Mouse (Mus musculus): ENCODE data around the gene 4930539E08Rik.

Gene 4930539E08Rik

DNA sequence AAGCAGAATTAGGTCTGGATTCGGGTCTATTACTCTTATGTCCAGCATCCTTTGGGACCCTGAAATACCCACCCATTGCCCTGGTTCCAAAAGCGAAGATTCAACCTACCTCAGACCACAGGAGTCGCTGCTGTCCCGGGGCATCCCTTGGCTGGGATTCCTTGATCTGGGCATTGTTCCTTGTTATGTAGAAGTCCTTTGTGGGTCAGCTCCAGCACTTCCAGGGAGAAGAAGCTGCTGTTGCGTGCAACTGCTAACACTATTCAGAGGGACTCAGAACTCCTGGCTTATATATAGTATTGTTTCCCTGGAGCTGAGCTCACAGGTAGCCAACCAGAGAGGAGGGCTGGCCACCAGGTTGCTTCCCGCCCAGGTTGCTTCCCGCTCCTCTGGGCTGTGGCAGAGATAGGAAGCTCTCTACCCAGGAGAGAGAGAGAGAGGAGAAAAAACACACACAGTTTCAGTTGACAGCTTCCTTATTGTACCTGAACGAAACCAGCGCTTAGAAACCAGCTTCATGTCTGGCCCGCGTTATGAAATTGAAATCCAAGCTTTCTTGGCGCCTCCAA lies at the start of gene 4930539E08Rik:
4930539E08Rik (minus strand) TSS at position 265 of the 569 bp plus-strand sequence.
- no peak for DNase-seq

DNA sequence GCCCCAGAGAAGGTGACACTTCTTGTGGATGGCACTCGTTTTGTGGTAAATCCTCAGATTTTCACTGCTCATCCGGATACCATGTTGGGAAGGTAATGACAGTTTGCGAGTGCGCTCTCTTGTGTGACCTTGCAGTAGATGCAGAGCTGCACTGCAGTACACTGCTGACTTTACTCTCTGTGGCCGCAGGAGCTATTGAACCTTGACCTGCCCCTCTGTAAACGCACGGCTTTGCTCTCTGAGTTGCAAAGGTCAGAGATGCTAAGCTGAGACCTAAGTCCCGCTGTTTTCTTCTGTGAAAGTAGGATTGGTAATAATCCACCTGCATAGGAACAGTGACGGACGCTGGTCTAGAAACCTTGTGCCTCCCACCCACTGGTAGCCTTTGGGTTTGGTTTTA lies 46.5 kb upstream of the 4930539E08Rik start:
- DNase-seq: peak; percentile 66 to 72

DNA sequence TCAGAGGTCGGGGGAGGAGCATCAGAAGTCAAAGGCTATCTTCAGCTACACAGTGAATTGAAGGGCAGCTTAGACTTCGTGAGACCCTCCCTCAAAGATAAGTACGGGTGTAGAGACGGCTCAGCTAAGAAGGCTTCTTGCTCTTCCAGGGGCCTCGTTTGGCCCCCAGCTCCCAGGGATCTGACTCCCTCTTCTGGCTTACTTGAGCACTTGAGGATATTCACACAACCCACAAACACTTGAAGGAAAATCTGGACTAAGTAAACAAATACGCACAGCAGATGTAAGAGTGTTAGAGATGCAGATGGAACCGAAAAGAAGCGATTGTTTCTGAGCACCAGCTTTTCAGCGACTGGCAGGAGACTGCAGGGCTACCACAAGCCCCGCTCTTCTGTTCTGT lies 45.5 kb upstream of the 4930539E08Rik start:
- no peak for DNase-seq

DNA sequence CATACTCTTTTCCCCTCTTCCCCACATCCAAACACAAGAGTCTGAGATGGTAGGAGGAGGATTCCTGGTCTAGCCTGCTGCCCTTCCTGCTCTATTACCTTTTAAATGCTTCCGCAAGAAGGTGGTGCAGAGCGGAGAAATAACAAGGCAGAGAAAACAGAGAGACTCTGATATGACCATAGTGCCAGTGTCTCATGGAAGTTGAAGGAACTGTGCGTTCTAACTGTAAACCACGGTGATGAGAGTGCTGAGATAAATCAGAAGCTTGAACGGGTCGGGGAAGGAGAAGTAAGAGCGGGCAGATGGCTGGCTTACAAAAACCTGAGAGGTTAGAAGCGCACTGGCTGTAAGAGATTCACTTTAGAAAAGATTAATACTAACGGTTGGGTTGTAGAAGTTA lies 39.3 kb upstream of the 4930539E08Rik start:
- DNase-seq: no peak

DNA sequence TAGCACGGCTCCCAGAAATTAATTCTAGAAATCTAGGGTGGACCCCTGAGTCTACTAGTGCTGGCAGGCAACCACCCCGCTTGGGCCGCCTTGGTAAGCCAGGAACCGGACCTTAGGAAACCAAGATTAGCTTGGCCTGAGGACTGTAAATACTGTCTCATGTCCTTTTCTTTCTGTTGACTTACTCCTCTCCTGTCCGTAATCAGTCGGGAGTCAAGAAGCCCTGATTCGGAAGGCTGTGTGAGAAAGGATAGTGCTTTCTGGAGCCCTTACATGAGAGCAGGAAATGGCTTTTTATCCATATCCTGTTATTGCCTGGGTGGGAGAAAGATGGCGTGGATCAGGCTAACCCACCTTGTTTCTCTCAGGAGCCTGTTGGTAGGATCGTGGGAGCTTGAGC lies 38.1 kb upstream of the 4930539E08Rik start:
- no peak for DNase-seq

DNA sequence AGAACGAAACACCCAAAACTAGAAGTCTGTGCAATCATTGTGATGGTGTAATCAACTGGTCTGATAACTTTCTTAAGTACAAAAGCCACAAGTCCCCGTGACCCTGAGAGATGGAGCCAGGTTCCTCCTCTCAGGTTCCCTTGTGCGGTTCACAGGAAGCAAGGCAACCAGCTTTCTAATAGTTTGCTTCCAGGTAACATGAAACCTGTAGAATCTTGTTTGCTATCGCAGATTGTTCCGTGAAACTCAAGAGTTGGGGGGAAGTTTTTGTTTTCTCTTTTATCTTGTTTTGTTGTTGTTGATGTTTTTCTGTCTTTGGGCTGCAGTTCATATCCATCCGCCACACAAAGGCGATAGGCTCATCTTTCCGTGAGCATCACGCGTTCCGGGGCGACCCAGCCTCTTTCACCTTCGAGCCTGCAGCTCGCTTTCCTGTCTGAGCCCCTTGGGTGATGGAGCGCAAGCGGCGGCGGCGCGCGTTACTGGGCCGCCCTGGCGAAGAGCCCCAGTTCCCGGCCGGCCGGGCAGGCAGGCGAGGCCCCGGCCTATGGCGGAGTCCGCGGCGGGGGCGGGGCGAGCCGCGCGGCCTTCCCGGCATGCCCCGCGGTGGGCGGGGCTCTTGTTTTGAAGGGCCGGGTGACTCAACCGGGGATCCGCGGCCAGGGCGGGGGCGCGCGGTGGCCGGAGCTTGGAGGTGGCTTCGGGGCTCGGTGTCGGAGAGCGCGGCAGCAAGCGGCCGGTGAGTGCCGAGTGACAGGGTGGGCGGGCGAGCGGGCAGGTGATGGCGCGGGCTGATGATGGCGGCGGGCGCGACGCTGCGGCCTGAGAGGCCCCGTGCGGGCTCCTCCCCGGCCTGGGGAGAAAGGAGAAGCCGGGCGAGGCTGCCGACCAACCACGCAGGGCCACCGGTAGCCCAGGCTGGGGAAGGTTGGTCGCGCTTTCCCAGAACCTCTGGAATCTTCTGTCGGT lies 37.0 kb upstream of the 4930539E08Rik start, which contains the start of gene Kctd20:
Kctd20 (plus strand) TSS at position 120 of the 969 bp plus-strand sequence.
- DNase-seq: peak; percentile 90 to 94

DNA sequence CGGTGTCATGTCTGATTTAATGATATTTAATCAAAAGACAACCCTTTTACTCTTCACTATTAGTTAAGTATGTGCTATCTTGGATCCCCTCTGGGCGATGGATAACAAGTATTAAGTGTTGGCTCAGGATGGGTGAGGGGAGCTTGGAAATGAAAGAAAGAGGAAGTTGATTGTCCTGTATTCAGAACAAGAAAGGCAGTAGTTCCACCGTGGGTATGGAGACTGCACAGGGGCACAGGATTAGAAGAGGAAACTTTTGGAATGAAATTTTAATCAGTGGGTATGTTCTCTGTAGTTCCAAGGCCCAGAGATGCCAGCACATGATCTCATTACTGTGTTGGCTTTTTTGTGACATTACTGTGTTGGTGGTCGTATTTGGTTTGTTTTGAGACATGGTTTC lies 35.6 kb upstream of the 4930539E08Rik start:
- no peak for DNase-seq

DNA sequence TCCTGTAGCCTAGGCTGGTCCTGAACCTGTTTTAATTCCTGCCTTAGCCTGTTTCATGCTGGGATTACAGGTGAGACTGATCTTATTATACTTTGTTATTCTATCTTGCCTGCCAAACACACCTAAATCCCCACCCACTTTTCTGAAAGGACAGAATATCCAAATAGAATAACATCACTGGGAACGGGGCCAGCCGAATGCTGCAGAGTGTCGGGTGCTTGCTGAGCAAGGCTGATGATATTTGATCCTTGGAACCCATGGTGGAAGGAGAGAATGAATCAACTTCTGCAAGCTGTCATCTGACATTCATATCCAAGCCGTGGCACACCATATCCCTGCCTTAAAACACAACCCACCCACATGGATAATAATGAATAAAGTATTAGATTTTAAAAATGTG lies 33.5 kb upstream of the 4930539E08Rik start:
- no peak for DNase-seq

DNA sequence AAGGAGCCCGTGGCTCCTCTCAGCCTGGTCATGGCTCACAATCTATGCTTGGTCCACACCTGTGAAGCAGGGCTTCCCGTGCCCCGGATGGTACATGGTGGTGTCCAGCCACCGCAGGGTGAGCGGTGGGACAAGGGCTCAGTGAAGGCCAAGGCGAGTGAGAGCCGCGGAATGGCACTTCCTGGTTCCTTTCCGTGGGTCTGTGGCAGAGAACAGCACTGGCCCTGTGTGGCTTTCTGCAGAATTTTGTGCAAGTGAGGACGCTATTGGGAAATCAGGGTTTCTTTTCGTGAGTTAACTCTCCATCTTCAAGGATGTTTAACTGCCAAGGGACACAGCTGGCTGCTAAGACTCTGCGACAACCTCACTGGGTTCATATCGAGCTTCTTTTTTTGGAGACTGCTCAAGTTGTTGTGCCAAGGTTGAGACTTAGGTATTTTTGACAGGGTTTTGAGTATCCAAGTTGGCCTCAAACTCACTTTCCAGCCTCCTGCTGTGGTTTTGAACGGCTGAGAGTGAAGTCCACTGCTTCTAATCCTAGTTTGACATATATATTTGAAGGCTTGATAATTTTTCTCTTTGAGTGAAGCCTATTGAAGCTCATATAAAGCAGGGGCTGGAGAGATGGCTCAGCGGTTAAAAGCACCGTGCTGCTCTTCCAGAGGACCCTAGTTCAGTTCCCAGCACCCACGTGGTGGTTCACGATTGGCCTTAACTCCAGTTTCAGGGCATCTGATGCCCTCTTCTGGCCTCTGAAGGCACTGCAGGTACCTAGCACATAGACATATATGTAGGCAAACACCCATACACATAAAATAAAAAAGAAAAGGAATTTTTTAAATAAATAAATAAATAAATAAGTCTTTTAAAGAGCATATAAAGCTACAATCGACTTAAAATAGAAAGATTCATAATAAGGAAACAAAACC lies 32.2 kb upstream of the 4930539E08Rik start:
- no peak for DNase-seq

DNA sequence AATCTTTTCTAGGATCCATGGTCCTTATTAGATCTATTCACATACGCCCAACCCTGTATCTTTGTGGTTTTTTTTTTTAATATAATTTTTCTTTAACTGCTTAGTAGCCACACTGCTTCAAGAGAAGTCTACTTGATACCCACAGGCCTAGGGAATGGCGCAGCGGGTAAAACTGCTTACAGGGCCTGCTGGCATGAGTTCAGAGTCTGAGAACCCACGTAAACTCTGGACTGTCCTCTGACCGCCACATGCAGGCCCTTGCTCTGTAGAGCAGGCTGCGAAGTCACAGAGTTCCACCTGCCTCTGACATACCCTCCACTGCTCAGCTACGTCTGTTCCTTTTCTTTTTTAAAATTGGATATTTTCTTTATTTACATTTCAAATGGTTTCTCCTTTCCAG lies 29.4 kb upstream of the 4930539E08Rik start:
- peak; percentile 66 to 70 for DNase-seq

DNA sequence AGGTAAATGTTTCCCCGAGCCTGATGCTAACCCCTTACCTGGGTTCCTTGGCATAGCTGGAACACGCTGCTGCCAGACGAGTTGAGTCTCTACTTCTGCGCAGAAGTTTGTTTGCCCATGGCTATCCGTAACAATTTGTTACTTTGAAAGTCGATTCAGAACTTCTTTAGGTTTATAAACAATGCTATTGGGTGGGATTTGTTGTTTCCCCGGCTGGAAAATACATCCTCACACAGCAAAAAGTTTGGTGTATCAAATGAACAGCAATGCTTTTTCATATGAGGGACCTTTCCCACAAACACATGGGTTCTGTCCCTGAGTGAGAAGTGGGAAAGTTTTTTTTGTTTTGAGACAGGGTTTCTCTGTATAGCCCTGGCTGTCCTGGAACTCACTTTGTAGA lies 28.6 kb upstream of the 4930539E08Rik start, which contains the start of gene Pxt1:
Pxt1 (minus strand) TSS at position 101 of the 400 bp plus-strand sequence.
- DNase-seq: no peak

DNA sequence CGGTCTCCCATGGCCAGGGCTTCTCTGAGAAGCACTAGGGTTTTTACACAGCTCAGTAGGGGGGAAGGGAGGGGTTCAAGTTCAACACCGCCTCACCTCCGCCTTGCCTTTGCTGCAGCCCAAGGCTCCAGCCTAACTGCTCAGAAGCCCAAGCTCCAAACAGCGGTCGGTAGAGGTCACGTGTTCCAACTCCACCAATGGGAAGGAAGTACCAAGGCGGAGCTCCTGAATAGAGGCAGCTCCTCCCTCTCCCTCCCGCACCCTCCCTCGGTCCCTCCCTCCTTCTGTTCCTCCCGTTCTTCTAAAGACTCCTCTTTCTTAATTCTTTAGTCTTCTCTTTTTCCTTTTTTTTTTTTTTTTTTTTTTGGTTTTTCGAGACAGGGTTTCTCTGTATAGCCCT lies 27.0 kb upstream of the 4930539E08Rik start:
- no peak for DNase-seq

DNA sequence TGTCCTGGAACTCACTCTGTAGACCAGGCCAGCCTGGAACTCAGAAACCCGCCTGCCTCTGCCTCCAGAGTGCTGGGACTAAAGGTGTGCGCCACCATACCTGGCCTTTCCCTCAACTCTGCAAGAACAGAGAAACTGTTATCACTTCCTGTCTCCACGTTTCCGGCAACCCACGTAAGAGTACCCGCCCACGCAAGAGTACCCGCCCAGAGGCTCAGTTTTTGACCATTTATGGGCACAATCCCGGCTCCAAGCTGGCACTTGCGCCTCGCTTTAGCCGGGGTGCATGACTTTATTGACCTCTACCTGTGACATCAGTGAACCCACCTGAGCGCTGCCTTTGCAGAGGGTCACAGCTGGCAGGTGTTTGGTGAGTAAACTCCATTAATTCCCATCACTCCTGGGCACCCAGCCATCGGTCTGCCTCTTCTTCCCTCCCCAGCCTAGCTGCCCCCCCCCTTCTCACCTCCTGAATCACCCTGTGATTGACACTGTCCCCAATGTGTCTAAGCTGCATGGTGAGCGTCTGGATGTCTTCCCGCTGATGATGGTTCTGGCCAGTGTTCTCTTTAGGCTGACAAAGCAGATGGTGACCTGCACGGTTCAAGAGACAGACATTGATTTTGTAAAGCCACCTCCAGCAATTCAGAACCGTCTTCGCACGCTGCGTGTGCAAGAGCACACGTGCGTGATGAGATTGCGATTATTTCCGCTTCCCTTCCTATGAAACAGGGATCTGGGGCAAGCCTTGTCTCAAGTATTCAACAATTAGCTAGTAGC lies 25.8 kb upstream of the 4930539E08Rik start:
- DNase-seq: no peak

DNA sequence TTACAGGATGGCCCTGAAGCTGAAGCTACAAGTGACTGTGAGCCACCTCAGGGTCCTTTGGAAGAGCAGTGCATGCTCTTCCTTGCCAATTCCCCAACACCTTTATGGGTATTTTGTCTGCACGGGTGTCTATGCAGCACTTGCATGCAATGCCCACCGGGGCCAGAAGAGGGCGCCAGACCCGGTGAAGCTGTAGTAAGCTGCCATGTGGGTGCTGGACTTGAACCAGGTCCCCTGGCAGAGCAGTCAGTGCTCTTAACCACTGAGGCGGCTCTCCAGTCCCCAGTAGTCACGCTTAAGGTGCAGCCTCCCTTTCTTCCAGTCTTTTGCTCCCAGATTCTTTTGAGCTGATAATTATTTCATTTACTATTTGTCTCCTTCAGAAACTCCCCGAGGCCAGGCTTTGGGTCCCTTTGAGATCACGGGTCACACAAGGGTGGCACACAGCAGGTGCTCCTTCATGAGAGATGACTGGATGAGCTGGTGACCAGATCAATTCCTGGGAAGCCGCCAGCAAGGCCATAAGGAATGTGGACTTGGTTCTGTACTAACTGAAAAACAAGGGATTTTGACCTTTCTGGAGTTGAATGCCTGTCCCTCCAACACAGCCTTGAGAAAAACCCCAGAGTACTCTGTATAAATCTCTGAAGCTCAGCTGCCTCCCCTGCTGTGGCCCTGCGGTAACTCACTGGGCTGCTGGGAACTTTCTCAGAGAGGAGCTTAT lies 21.7 kb upstream of the 4930539E08Rik start:
- peak; percentile 85 to 87 for DNase-seq

DNA sequence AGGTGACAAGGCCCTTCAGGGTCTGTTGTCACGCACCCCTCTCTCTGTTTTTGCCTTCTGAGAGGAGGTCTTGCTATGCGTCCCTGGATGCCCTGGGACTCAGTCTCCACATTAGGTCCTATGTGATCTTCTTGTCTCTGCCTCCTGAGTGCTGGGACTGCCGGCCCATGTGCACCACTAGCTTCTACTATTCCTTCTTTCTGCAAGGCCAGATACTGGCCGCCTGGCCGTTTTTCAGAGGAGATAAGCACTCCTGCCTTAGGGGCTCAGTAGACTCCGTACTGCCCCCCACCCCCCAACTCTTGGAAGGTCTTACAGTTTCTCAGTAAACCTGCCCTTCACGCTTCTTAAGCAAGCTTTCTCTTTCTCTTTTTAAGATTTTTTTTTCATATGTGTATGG lies 21.0 kb upstream of the 4930539E08Rik start:
- no peak for DNase-seq

DNA sequence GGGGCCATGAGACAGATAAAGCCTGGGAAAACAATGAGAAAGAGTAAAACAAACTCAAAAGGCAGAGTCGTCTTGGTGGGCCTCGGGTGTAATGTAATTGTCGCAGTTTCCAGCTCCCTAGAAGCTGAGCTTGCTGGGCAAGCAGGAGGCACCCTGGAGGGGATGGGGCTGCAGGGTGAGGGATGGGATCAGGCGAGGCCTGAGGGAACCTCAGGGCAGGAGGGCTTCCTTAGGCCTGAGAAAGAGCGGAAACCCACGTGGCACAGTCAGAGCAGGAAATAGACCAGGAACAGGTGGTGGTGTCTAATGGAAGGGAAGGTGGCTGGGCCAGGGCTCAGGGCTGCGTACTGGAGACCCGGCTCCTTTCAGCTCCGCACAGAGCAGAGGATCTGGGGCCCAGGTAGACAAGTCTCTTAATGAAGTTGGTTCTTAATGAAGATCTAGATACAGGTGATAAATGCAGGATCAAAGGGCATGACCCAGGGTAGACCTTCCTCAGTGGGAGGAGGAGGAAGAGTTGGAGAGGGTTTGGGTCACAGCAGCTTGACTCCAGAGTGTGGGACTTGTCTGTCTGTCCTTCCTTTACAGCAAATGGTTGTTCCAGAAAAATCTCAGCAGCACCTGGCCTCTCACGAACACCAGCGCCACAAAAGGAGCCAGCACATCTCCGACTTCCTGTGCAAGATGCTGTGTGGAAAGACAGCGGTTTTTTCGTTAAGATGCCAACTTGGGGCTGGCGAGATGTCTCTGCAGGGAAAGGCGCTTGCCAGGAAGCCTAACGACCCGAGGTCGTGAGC lies 19.2 kb upstream of the 4930539E08Rik start:
- DNase-seq: no peak

DNA sequence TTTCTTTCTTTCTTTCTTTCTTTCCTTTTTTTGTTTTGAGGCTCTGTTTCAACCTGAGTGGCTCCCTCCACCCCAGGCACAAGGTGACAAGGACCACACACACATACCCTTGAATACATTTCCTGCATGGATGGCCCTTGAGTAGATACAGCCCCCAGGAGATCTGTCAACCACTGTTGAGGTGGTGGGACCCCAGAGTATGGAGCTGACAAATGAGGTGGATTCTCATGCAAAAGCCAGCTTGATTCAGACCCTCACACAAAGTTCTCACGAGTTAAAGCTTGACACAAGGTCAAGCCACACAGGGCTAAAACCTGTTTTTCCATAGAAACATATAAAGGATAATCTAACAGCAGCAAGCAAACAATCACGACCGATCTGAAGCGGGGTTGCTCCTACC lies 17.1 kb upstream of the 4930539E08Rik start:
- DNase-seq: no peak

DNA sequence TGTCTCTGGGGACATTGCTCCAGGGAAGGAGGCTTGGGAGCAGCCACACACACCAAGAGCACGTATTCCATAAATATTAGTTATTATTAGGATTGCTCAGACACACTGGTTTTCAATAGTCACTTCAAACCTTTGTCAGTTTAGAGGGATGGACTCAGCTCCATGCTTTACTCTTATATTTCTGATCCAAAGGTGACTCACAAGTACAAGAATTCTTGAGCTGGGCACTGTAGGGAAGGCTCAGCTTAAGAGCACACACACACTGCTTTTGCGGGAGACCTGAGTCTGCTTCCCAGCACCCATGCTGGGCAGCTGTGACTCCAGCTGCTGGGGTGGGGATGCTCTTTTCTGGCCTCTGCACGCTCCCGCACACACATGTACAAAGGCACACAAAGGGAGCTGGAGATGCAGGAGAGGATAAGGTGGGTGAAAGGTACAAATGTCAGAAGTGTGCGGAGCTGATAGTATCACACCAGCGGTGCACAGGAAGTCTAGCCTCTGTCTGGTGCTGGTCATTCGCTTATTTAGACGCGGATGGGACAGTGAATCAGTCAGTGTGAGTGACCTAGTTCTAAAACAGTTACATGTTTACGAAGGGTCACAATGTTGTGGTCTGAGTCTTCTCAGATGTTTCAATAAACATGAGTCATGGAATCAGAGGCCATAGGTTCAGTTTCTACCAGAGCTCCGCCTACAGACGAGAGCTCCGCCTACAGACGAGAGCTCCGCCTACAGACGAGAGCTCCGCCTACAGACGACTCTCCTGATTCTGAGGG lies 16.5 kb upstream of the 4930539E08Rik start:
- no peak for DNase-seq

DNA sequence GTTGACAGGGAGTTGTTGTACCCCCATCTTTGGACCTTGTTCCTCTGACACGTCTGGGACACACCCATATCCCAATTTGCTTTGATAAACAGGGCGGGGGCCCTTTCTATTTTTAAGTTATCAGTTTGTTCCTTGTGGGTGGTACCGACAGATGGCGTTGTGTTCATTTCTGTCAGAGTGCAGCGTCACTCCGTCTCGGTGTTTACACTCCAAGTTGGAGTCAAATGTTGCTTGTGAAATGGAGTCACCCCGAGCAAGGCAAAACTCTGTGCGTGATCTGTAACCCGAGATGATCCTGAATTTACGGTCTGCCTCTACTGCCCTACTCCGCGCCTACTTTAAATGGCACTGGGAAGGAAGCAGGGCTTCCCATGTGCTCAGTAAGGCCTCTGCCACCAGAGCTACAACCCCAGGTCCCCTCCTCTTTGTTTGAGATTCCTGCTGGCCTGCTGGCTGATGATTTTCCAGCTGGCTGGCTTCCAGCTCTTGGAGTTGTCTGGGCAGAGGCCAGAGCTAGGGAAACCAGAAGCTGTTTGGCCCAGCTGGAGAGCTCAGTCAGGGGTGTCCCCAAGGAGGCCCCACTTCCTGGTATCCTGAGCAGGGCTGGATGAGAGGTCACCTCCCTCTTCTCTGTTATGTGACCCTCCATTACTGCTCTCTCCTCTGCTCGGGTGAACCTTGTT lies 15.4 kb upstream of the 4930539E08Rik start:
- DNase-seq: peak; percentile 94 to 96

All from kidney, adult 8-10 months (tissue).